Mouse (Mus musculus) liver, embryonic 13.5 days (tissue): ENCODE results near the gene Gm10961. TPM values are rescaled to one million over a fixed set of nuclear protein-coding genes. Genes with fewer than 3 reads are reported as not detected.
A peak's percentile ranks its signal among the peaks of the same experiment; 100 is the strongest.

Source experiments
- ATAC-seq: fragments of 200-750 bp; cut with Nextera tagmentation; 2 replicates; pipeline ENCODE4 v1.8.0; 2017; ENCODE audit warnings: low read depth, mild to moderate bottlenecking, moderate number of reproducible peaks, moderate library complexity
- DNase-seq: peaks from one replicate; pipeline ENCODE4 v3.0.0; 2022
- H3K27ac ChIP-seq: fragments of 300-500 bp; sonication (generic); 2 replicates; pipeline ENCODE4 v1.5.1; 2015; ENCODE audit warnings: moderate library complexity, mild to moderate bottlenecking, inconsistent platforms
- H3K27me3 ChIP-seq: fragments of 300-500 bp; sonication (generic); 2 replicates; pipeline ENCODE4 v1.6.1; 2015; ENCODE audit warnings: mild to moderate bottlenecking, inconsistent platforms
- H3K36me3 ChIP-seq: fragments of 300-500 bp; sonication (generic); 2 replicates; pipeline ENCODE4 v1.6.1; 2015; ENCODE audit warnings: mild to moderate bottlenecking, inconsistent platforms
- H3K4me1 ChIP-seq: fragments of 300-500 bp; sonication (generic); replicated peaks from 2 replicates; pipeline ENCODE4 v1.6.1; 2015; ENCODE audit warnings: inconsistent platforms
- H3K4me2 ChIP-seq: fragments of 300-500 bp; sonication (generic); 2 replicates; pipeline ENCODE4 v1.6.1; 2015; ENCODE audit warnings: inconsistent platforms, mild to moderate bottlenecking, moderate library complexity
- H3K4me3 ChIP-seq: fragments of 300-500 bp; sonication (generic); replicated peaks from 2 replicates; pipeline ENCODE4 v1.5.1; 2015; ENCODE audit warnings: mild to moderate bottlenecking, inconsistent platforms
- H3K9ac ChIP-seq: fragments of 300-500 bp; sonication (generic); 2 replicates; pipeline ENCODE4 v1.6.1; 2015; ENCODE audit warnings: mild to moderate bottlenecking, inconsistent platforms
- H3K9me3 ChIP-seq: fragments of 300-500 bp; sonication (generic); replicated peaks from 2 replicates; pipeline ENCODE4 v1.6.1; 2016; ENCODE audit warnings: inconsistent platforms
- WGBS: fragments of 180-500 bp; shearing (Covaris S2); methylation state at CpG from one replicate; pipeline ENCODE4 v1.1.7; 2015; ENCODE audit not compliant: insufficient replicate concordance; 5-methylcytosine and 5-hydroxymethylcytosine counted together
- polyA plus RNA-seq: library from polyadenylated mRNA; unstranded; fragments of >200 nt; fragmentation: Nextera tagmentation; extraction: Ambion mirVana; gene quantifications from 2 replicates; pipeline ENCODE4 v1.2.1, GENCODE M21; 2015

The Gm10961 gene
- not detected in 2 replicates for polyA plus RNA-seq

DNA sequence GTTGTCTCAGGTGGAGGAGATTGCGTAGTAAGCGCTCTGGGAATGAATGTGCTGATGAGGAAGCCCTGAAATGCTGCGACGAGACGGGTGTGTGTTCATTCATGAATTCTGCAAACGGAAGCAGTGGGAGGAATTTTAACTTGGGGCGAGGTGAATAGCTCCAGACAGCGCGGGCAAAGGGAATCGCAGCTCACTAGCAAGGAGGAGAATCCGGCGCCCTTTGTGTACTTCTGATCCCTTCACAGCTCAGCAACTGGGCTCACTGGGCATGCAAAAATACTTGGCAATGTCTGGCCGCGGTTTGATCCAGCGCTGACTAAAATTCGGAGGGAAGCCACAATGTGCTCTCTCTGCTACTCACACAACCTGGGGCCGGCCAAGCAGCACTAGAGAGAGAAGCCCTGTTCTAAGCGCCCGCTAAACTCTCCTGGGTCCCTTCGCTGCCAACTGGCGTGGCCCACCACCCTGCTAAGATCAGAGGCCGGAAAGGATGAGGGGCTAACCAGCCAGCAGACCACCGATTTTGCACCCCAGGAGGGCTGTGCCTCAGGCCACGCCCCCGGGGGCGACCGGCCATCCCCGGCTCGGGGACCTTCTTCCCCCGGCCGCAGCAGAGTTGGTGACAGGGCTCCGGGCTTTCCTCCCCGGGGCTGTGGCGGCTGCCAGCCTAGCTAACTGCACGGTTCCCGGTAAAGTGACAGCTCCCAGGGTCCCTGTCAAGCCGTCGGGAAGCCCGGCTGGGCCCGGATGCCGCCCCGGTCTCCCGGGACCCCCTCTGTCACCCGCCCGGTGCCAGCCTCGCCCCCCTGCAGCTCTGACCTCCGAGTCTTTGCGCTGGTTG lies at the start of gene Gm10961:
Gene Gm10961 (plus strand): TSS at position 641 of the 841 bp plus-strand sequence.
- Histone ChIP-seq H3K9ac (peak within 1 kb of the TSS; percentile 94), H3K27me3 (no peaks in the 10 kb centered on the region), H3K27ac (peak within 1 kb of the TSS; percentile 80), H3K4me1 (peaks cover 16% of the 10 kb centered on the region), H3K9me3 (no peaks in the 10 kb centered on the region), H3K36me3 (peaks cover 20% of the 10 kb centered on the region), H3K4me2 (peak within 1 kb of the TSS; percentile 94), H3K4me3 (peak within 1 kb of the TSS; percentile 95)
- 2% methylated on average over 48 of the region's 48 CpGs for WGBS
- peak; percentile 61 for ATAC-seq
- no peak for DNase-seq

DNA sequence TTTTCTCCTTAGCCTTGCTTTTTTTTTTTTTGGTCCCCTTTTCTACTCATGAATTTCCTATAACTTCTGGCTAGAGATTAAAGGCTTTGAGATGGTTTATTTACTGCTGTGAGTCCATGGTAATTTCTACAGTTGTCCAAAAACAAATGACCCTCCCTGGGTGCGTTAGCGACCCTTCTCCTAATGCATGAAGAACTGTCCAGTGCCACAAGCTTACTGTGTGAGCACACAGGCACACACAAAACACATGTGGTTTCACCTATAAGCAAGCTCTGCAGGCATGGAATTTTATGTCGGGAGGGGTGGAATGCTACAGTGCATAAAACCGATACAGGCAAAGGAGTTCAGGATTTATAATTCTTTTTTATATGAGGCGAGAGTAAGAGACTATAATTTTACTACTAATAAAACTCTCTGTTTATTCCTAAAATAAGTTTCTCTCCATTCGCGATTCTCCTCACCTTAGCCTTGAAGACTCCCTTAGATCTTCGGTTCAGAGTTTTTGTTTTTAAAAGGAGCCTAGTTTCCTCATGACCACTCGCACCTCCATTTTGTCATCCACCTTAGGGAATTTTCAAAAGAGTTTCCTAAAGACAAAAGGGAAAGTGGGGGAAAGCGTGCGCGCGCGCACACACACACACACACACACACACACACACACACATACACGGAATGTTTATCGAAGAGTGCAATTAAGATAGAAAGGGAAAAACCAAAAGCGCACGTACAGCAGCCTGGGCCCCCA lies 48.8 kb upstream of the Gm10961 start:
- H3K27me3 ChIP-seq: peaks cover 89% of the 10 kb centered on the region
- DNase-seq (no peak), ATAC-seq (no peak)
- H3K9ac ChIP-seq: no peak overlapping the region
- peak overlapping the region; percentile 29 for H3K4me3 ChIP-seq
- H3K4me1 ChIP-seq: peaks cover 19% of the 10 kb centered on the region
- no peak overlapping the region for H3K27ac ChIP-seq
- WGBS: 6% methylated on average over 18 of the region's 18 CpGs
- no peaks in the 10 kb centered on the region for H3K36me3 ChIP-seq
- H3K4me2 ChIP-seq: peak overlapping the region; percentile 44
- no peaks in the 10 kb centered on the region for H3K9me3 ChIP-seq

DNA sequence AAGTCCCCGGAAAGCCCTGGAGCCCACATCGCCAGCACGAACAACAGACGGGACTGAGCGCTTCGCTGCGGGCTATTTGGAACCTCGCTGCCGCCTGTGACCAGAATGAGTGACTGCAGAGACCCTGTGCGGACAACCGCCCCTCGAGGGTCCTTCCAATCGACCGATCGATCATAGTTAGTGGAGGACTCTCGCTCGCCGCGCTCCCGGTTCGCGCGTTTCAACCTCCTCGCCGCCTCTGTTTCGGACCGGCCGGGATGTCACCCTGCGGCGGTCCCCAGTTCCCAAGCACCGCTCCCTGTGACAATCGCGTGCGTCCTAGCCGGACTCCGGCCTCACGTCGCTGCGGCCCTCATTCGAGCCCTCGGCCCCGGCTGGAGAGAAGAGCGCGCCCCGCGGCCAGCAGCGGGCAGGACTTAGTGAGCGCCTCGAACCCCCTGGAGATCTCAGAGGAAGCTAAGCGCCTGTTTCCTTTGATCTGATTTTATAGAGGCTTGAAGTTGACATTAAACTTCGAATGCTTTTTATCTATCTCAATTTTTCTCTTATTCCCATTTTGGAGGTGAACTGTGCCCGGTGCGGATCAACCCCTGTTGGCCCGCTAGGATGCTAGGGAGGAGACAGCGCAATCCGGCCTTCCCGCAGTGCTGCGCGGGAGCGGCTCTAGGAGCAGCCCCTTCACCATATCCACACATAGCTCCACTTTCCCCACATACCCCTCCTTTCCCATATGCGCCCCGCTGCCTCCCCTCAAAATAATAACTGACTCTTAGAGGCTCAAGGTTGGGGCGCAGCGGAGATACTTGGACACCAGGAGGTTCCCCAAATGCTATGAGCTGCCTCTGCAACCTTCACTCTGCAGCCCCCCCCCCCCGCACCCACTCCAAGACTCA lies 48.0 kb upstream of the Gm10961 start:
- no peak for DNase-seq
- Histone ChIP-seq H3K9me3 (no peaks in the 10 kb centered on the region), H3K27ac (no peak overlapping the region)

DNA sequence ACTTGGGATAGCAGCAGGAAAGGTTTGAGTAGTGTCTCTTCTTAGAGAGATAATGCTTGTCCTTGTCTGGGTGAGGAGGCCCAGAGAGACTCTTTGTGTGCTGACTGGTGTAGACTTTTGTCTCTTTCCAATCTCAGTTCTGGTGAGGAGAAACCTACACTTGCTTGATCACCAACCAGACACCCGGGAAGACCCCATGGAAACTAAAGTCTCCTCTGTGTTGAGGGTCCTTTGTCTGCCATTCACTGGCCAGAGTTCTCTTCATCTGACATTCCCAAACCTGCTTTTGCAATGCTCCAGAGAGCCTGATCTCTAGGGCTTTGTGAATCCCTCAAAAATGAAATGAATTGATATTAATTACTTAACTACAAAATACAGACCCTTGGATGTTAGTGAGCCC lies 47.2 kb upstream of the Gm10961 start:
- no peak overlapping the region for H3K4me3 ChIP-seq
- H3K36me3 ChIP-seq: no peaks in the 10 kb centered on the region
- no peaks in the 10 kb centered on the region for H3K9me3 ChIP-seq
- DNase-seq: no peak
- H3K4me2 ChIP-seq: no peak overlapping the region
- no peak for ATAC-seq
- WGBS: 13% methylated on average over 1 of the region's 1 CpGs
- H3K9ac ChIP-seq: no peak overlapping the region
- peaks cover 99% of the 10 kb centered on the region for H3K27me3 ChIP-seq
- H3K27ac ChIP-seq: no peak overlapping the region
- peaks cover 3% of the 10 kb centered on the region; the same call in 1 of the 2 replicates for H3K4me1 ChIP-seq

More for the DNA sequence above, 48.0 kb upstream of the Gm10961 start:
- no peaks in the 10 kb centered on the region for H3K36me3 ChIP-seq
- peak overlapping the region; percentile 29 for H3K4me3 ChIP-seq
- WGBS: 1% methylated on average over 65 of the region's 65 CpGs
- peaks cover 97% of the 10 kb centered on the region for H3K27me3 ChIP-seq
- peak overlapping the region; percentile 44 for H3K4me2 ChIP-seq
- no peak for ATAC-seq
- H3K9ac ChIP-seq: no peak overlapping the region
- H3K4me1 ChIP-seq: peaks cover 10% of the 10 kb centered on the region

DNA sequence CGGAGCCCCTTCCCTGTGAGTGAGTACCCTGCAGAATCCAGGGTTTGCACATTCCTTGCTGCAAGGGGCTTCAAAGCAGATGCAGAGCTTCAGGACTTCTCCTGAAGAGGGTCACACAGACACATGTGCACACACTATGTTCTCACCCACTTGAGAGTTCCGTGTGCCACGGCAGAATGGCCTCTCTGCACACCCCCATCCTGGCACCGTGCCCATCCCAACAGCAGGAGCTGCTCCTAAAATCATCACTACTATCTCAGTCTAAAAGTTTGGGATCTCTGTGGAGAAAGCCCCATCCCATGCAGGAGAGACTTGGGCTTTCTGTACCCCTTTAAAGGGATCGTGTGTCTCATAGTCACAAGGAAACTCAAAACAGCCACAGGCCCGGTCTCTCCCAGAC lies 44.6 kb upstream of the Gm10961 start:
- Histone ChIP-seq H3K27me3 (peaks cover 98% of the 10 kb centered on the region), H3K36me3 (no peaks in the 10 kb centered on the region), H3K4me3 (no peak overlapping the region), H3K4me1 (0 out of 2 replicates have a peak, but pooled peaks cover 3% of the 10 kb centered on the region), H3K9me3 (no peaks in the 10 kb centered on the region), H3K27ac (no peak overlapping the region), H3K9ac (no peak overlapping the region), H3K4me2 (no peak overlapping the region)
- no peak for DNase-seq
- 61% methylated on average over 6 of the region's 6 CpGs for WGBS
- no peak for ATAC-seq

DNA sequence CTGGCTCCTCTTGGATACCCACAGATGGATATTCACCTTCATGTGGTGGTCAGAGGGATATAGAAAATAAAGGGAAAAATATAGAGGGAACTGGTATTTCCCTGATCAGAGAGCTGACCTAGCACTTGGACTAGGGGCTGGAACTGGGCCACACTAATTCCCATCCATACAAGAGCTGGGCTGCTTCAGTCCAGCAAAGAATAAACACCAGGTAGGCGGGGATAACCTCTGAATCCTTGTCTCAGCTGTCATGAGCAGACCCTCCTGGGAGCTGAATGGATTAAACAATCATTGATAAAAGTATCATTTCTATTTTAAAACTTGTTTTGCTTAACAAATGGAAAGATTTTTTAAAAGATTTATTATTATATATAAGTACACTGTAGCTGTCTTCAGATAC lies 39.5 kb upstream of the Gm10961 start:
- no peak for DNase-seq
- peaks cover 6% of the 10 kb centered on the region; the same call in 1 of the 2 replicates for H3K4me1 ChIP-seq
- no peaks in the 10 kb centered on the region for H3K36me3 ChIP-seq
- WGBS: 17% methylated on average over 1 of the region's 1 CpGs
- no peak overlapping the region for H3K4me2 ChIP-seq
- H3K4me3 ChIP-seq: no peak overlapping the region
- no peaks in the 10 kb centered on the region for H3K9me3 ChIP-seq
- H3K27ac ChIP-seq: no peak overlapping the region
- no peak overlapping the region for H3K9ac ChIP-seq
- peaks cover 97% of the 10 kb centered on the region for H3K27me3 ChIP-seq
- ATAC-seq: no peak

DNA sequence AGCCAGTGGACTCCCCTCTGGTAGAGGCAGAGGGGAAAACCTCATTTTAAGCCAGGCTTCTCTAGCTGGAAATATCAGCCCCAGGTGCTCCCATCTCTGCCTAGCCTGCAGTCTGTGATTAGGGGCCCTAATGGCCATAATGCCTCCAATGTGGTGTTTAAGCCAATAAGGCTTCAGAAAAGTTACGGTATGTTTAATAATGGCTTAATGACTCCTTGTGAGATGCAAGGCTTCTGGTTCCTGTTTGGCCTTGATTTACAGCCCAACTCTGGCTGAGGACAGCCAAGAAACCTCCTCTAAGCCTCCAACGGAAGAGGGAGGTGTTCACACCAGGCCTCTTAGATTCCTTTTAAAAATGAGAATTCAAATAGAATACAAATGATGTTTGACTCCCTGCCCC lies 37.5 kb upstream of the Gm10961 start:
- H3K27me3 ChIP-seq: peaks cover 97% of the 10 kb centered on the region
- no peaks in the 10 kb centered on the region for H3K36me3 ChIP-seq
- H3K4me1 ChIP-seq: peaks cover 6% of the 10 kb centered on the region; the same call in 1 of the 2 replicates
- H3K4me3 ChIP-seq: no peak overlapping the region
- ATAC-seq (no peak), DNase-seq (no peak)
- no peaks in the 10 kb centered on the region for H3K9me3 ChIP-seq
- H3K27ac ChIP-seq: no peak overlapping the region
- H3K9ac ChIP-seq: no peak overlapping the region
- no peak overlapping the region for H3K4me2 ChIP-seq
- 34% methylated on average over 2 of the region's 2 CpGs for WGBS

DNA sequence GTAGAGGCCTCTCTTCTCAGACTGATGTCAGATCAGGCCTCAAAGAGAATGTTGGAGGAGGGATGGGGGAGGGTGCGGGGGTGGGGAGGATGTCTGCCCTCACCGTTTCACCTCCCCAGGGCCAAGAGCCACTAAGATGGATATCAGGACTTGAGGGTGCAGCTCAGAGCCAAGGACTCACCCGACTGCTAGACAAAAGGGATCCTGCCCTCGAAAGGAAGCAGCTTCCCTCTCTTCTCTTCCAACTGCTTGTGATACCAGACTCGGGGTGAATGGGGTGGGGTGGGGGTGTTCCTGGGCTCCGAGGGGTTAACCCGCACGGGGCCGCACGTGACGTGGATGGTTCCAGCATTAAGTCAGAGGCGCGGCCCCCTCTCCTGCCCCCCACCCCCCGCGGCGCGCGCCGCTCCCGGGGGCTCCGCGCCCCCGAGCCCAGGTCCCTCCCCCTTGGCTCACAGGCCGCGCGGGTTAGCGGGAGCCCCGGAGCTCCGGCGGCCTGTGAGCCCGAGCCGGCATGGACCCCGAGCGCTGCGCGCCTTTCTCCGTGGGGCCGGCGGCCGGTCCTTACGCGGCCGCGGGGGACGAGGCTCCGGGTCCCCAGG lies 36.4 kb upstream of the Gm10961 start, which contains the start of gene Alx3:
Gene Alx3 (plus strand): TSS at position 370 of the 602 bp plus-strand sequence.
- peak within 1 kb of the TSS; percentile 50 for H3K4me2 ChIP-seq
- H3K36me3 ChIP-seq: no peaks in the 10 kb centered on the region
- peaks cover 6% of the 10 kb centered on the region; the same call in 1 of the 2 replicates for H3K4me1 ChIP-seq
- DNase-seq (no peak), ATAC-seq (no peak)
- no peaks in the 10 kb centered on the region for H3K9me3 ChIP-seq
- H3K4me3 ChIP-seq: peak within 1 kb of the TSS; percentile 34
- no peak within 1 kb of the TSS for H3K9ac ChIP-seq
- H3K27me3 ChIP-seq: peaks cover 97% of the 10 kb centered on the region
- 3% methylated on average over 40 of the region's 46 CpGs for WGBS
- no peak within 1 kb of the TSS for H3K27ac ChIP-seq

DNA sequence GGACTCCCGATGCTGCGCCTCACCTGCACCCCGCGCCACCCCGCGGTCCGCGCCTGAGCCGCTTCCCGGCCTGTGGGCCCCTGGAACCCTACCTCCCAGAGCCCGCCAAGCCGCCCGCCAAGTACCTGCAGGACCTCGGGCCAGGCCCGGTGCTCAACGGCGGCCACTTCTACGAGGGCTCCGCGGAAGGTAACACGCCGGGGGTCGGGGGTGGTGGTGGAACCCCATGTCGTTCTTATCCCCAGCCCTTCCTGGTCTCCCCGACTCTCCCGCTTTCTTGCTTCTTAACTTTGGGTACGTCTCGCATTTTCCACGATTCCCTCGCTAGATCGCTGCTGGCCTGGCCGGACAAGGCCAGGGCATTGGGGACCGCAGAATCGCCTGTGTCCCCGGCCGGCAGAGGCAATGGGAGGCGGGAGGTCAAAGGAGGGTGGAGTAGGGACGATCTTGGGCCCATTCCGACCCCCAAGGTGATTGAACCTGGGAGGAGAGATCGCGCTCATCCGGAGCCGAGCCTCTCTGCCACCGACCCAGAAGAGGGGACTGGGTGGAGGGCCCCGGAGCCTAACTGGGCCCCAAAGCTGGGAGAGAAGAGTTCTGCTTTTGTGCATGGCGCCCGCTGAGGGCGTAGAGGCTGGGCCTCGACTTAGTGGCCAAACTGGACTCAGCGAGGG lies 35.7 kb upstream of the Gm10961 start:
- 1% methylated on average over 48 of the region's 50 CpGs for WGBS
- H3K4me3 ChIP-seq: peak overlapping the region; percentile 34
- H3K27me3 ChIP-seq: peaks cover 97% of the 10 kb centered on the region
- no peak overlapping the region for H3K9ac ChIP-seq
- ATAC-seq: no peak
- peaks cover 6% of the 10 kb centered on the region; the same call in 1 of the 2 replicates for H3K4me1 ChIP-seq
- no peak for DNase-seq
- H3K4me2 ChIP-seq: peak overlapping the region; percentile 50
- H3K27ac ChIP-seq: no peak overlapping the region
- H3K36me3 ChIP-seq: no peaks in the 10 kb centered on the region
- no peaks in the 10 kb centered on the region for H3K9me3 ChIP-seq

DNA sequence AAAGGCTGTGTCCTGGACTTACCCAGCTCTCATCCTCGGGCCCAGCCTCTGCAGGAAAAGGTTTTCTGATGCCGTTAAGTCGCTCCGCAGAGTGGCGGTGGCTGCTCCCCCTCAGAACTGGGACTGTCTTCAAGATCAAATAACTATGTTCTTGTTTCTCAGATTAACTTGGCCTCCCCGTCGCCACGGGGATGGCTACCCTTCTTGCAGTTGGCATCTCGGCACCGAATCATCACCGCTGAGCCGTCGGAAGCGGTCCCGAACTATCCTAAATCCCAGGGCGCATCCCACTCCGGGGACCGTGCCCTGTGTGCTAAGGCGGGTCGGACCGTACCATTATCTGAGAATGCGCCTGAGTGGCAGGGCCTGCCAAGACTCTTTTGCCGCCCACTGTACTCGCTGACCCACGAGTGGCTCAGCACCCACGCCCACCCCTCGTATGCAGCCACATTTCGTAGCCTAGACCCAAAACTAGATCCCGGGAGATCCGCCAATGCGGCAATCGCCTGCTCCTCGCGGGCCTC lies 35.1 kb upstream of the Gm10961 start:
- Histone ChIP-seq H3K4me1 (peaks cover 6% of the 10 kb centered on the region; the same call in 1 of the 2 replicates), H3K9me3 (no peaks in the 10 kb centered on the region), H3K36me3 (no peaks in the 10 kb centered on the region), H3K27ac (no peak overlapping the region), H3K4me2 (no peak overlapping the region), H3K4me3 (peak overlapping the region; percentile 34), H3K27me3 (peaks cover 99% of the 10 kb centered on the region), H3K9ac (no peak overlapping the region)
- WGBS: 1% methylated on average over 34 of the region's 34 CpGs
- DNase-seq (no peak), ATAC-seq (no peak)
